Mouse (Mus musculus) forebrain, postnatal 0 days (tissue): ENCODE measurements around the gene Dspp. TPM values are rescaled to one million over a fixed set of nuclear protein-coding genes. Genes with fewer than 3 reads are reported as not detected.
A peak's percentile ranks its signal among the peaks of the same experiment; 100 is the strongest.

Experiments used
- ATAC-seq: fragments of 200-750 bp; cut with Nextera tagmentation; 2 replicates; pipeline ENCODE4 v1.8.0; 2017; ENCODE audit warnings: mild to moderate bottlenecking, moderate library complexity
- DNase-seq: peaks from one replicate; pipeline ENCODE4 v3.0.0-alpha.2; 2015
- H3K27ac ChIP-seq: fragments of 300-500 bp; sonication (generic); 2 replicates; pipeline ENCODE4 v1.5.1; 2014; ENCODE audit warnings: low read depth, mild to moderate bottlenecking, antibody characterized with exemption, low read length, moderate library complexity, mixed read lengths
- H3K27me3 ChIP-seq: fragments of 300-500 bp; sonication (generic); 2 replicates; pipeline ENCODE4 v1.6.1; 2014; ENCODE audit warnings: mild to moderate bottlenecking, low read length, mixed read lengths; ENCODE audit not compliant: insufficient read depth
- H3K36me3 ChIP-seq: fragments of 300-500 bp; sonication (generic); 2 replicates; pipeline ENCODE4 v1.6.1; 2014; ENCODE audit warnings: mild to moderate bottlenecking, moderate library complexity; ENCODE audit not compliant: insufficient read depth
- H3K4me1 ChIP-seq: fragments of 300-500 bp; sonication (generic); 2 replicates; pipeline ENCODE4 v1.6.1; 2014; ENCODE audit warnings: antibody characterized with exemption; ENCODE audit not compliant: insufficient read depth
- H3K4me2 ChIP-seq: fragments of 300-500 bp; sonication (generic); 2 replicates; pipeline ENCODE4 v1.6.1; 2014; ENCODE audit warnings: low read depth, mild to moderate bottlenecking, moderate library complexity
- H3K4me3 ChIP-seq: fragments of 300-500 bp; sonication (generic); 2 replicates; pipeline ENCODE4 v1.5.1; 2014; ENCODE audit warnings: low read depth, low read length, mixed read lengths
- H3K9ac ChIP-seq: fragments of 300-500 bp; sonication (generic); 2 replicates; pipeline ENCODE4 v1.6.1; 2014; ENCODE audit warnings: mild to moderate bottlenecking
- H3K9me3 ChIP-seq: fragments of 300-500 bp; sonication (generic); 2 replicates; pipeline ENCODE4 v1.6.1; 2016; ENCODE audit warnings: low read length
- CTCF ChIP-seq: sonication (generic); IDR thresholded peaks from 2 replicates; pipeline ENCODE4 v1.5.1; 2016; ENCODE audit warnings: antibody characterized with exemption, control low read depth, low read depth
- WGBS: fragments of 180-500 bp; shearing (Covaris S2); extraction: QIAGEN DNeasy Blood & Tissue Kit; methylation state at CpG from one replicate; pipeline ENCODE4 v1.1.7; 2014; 5-methylcytosine and 5-hydroxymethylcytosine counted together
- polyA plus RNA-seq: library from polyadenylated mRNA; unstranded; fragments of >200 nt; fragmentation: Nextera tagmentation; extraction: Ambion mirVana; gene quantifications from 2 replicates; pipeline ENCODE4 v1.2.1, GENCODE M21; 2015
- total RNA-seq: library from RNA; depleted of rRNA; stranded (reverse); fragments of >200 nt; gene quantifications from 2 replicates; pipeline ENCODE4 v1.2.3, GENCODE M21; 2014

Gene Dspp
- total and polyA plus RNA-seq, 2 experiments from 2014 or later = not detected

GRCm38 (mm10) chr5:104195086-104195485 lies 24.6 kb downstream of the Dspp start:
- Histone ChIP-seq H3K27me3 (no peaks in the 10 kb centered on the region), H3K36me3 (no peaks in the 10 kb centered on the region), H3K4me2 (no peak overlapping the region), H3K9ac (no peak overlapping the region), H3K4me1 (no peaks in the 10 kb centered on the region), H3K9me3 (no peaks in the 10 kb centered on the region), H3K4me3 (no peak overlapping the region), H3K27ac (no peak overlapping the region)
- ATAC-seq (peak; percentile 55), DNase-seq (no peak)
- TF ChIP-seq CTCF = no peak
- 74% methylated on average over 1 of the region's 1 CpGs for WGBS

GRCm38 (mm10) chr5:104201153-104201950 lies 30.8 kb downstream of the Dspp start:
- Histone ChIP-seq H3K4me2 (no peak overlapping the region), H3K27me3 (no peaks in the 10 kb centered on the region), H3K9me3 (no peaks in the 10 kb centered on the region), H3K4me1 (no peaks in the 10 kb centered on the region), H3K27ac (no peak overlapping the region), H3K9ac (no peak overlapping the region), H3K36me3 (no peaks in the 10 kb centered on the region), H3K4me3 (no peak overlapping the region)
- TF ChIP-seq CTCF = no peak
- ATAC-seq (no peak), DNase-seq (peak; percentile 45)
- WGBS = 78% methylated on average over 12 of the region's 12 CpGs

- H3K4me3 ChIP-seq = no peak within 1 kb of the TSS
- no peak for TF ChIP-seq CTCF
- no peak within 1 kb of the TSS for H3K9ac ChIP-seq
- ATAC-seq = no peak
- H3K36me3 ChIP-seq = no peaks in the 10 kb centered on the region
- H3K27ac ChIP-seq = no peak within 1 kb of the TSS
- no peaks in the 10 kb centered on the region for H3K9me3 ChIP-seq
- H3K27me3 ChIP-seq = no peaks in the 10 kb centered on the region
- WGBS = 74% methylated on average over 5 of the region's 5 CpGs
- DNase-seq = no peak
- no peaks in the 10 kb centered on the region for H3K4me1 ChIP-seq
- H3K4me2 ChIP-seq = no peak within 1 kb of the TSS
These were observed 31.8 kb downstream of the Dspp start, which contains the start of gene Dmp1 for GRCm38 (mm10) chr5:104202351-104202750. Gene Dmp1 (plus strand): TSS chr5:104202613.

- H3K9ac ChIP-seq = no peak overlapping the region
- H3K9me3 ChIP-seq = no peaks in the 10 kb centered on the region
- no peaks in the 10 kb centered on the region for H3K4me1 ChIP-seq
- no peaks in the 10 kb centered on the region for H3K36me3 ChIP-seq
- no peak overlapping the region for H3K4me3 ChIP-seq
- no peak overlapping the region for H3K27ac ChIP-seq
- 83% methylated on average over 11 of the region's 11 CpGs for WGBS
- ATAC-seq (no peak), DNase-seq (no peak)
- H3K4me2 ChIP-seq = no peak overlapping the region
- no peaks in the 10 kb centered on the region for H3K27me3 ChIP-seq
- TF ChIP-seq CTCF = no peak
These were observed 42.0 kb downstream of the Dspp start for GRCm38 (mm10) chr5:104212531-104212930.

GRCm38 (mm10) chr5:104218926-104219325 lies 48.4 kb downstream of the Dspp start:
- DNase-seq (peak; percentile 80), ATAC-seq (peak; percentile 62)
- no peak overlapping the region for H3K4me2 ChIP-seq
- H3K9me3 ChIP-seq = no peaks in the 10 kb centered on the region
- no peaks in the 10 kb centered on the region for H3K36me3 ChIP-seq
- WGBS = 28% methylated on average over 5 of the region's 5 CpGs
- H3K27ac ChIP-seq = no peak overlapping the region
- no peaks in the 10 kb centered on the region for H3K27me3 ChIP-seq
- H3K4me3 ChIP-seq = no peak overlapping the region
- peak; percentile 79 for TF ChIP-seq CTCF
- no peak overlapping the region for H3K9ac ChIP-seq
- no peaks in the 10 kb centered on the region for H3K4me1 ChIP-seq

GRCm38 (mm10) chr5:104224299-104224698 lies 53.8 kb downstream of the Dspp start:
- WGBS = 86% methylated on average over 3 of the region's 3 CpGs
- no peak for TF ChIP-seq CTCF

GRCm38 (mm10) chr5:104224750-104225149 lies 54.2 kb downstream of the Dspp start:
- Histone ChIP-seq H3K4me3 (no peak overlapping the region), H3K4me2 (no peak overlapping the region), H3K27me3 (no peaks in the 10 kb centered on the region), H3K4me1 (no peaks in the 10 kb centered on the region), H3K9me3 (no peaks in the 10 kb centered on the region), H3K27ac (no peak overlapping the region), H3K9ac (no peak overlapping the region), H3K36me3 (no peaks in the 10 kb centered on the region)
- DNase-seq (no peak), ATAC-seq (no peak)
- TF ChIP-seq CTCF = no peak

More at GRCm38 (mm10) chr5:104224299-104224698, 53.8 kb downstream of the Dspp start:
- Histone ChIP-seq H3K4me1 (no peaks in the 10 kb centered on the region), H3K27me3 (no peaks in the 10 kb centered on the region), H3K9me3 (no peaks in the 10 kb centered on the region), H3K9ac (no peak overlapping the region), H3K4me3 (no peak overlapping the region), H3K27ac (no peak overlapping the region), H3K36me3 (no peaks in the 10 kb centered on the region), H3K4me2 (no peak overlapping the region)
- ATAC-seq = no peak
- DNase-seq = no peak
